ENCODE assay signal across 8 mouse cellular contexts in genomic region chr7:18840386-18841173, GRCm38 (mm10). TPM values are rescaled to one million over a fixed set of nuclear protein-coding genes. Genes with fewer than 3 reads are reported as not detected.
DNase-seq lines count a peak whose midpoint lies in the region; ATAC-seq lines count a peak whose summit lies in the region.

No protein-coding gene starts in this region.

- peaks cover 10% of the 10 kb centered on the region; the same call in 1 of the 2 replicates for H3K4me1 ChIP-seq in embryonic facial prominence, embryonic 15.5 days
- H3K4me1 ChIP-seq in heart, embryonic 14.5 days (ENCODE audit: control insufficient read depth in 2 of 2, insufficient read depth in 2 of 2, low read length in 2 of 2), result peaks cover 2 to 3% of the 10 kb centered on the region in 2 experiments; a peak in 1 of 4 replicates
- peaks cover 2% of the 10 kb centered on the region; the same call in 1 of the 2 replicates for H3K4me1 ChIP-seq in kidney, embryonic 16.5 days (ENCODE audit: insufficient read depth, low read length)
- no peaks in the 10 kb centered on the region for H3K4me1 ChIP-seq in neural tube, embryonic 12.5 days

- WGBS in embryonic facial prominence, embryonic 15.5 days, result 4% methylated on average over 14 of the region's 17 CpGs
- WGBS in heart, embryonic 14.5 days, result 4% methylated on average over 13 of the region's 17 CpGs
- 4% methylated on average over 14 of the region's 17 CpGs for WGBS in kidney, embryonic 16.5 days
- WGBS in neural tube, embryonic 12.5 days, result 5% methylated on average over 14 of the region's 17 CpGs

- no peaks in the 10 kb centered on the region for H3K9me3 ChIP-seq in embryonic facial prominence, embryonic 15.5 days (replicated peaks)
- no peaks in the 10 kb centered on the region for H3K9me3 ChIP-seq in heart, embryonic 14.5 days (ENCODE audit: control insufficient read depth, low read length)
- H3K9me3 ChIP-seq in kidney, embryonic 16.5 days (ENCODE audit: low read length), result no peaks in the 10 kb centered on the region
- no peaks in the 10 kb centered on the region for H3K9me3 ChIP-seq in neural tube, embryonic 12.5 days

- peak overlapping the region; percentile 40 for H3K9ac ChIP-seq in embryonic facial prominence, embryonic 15.5 days
- peak overlapping the region; percentile 61 for H3K9ac ChIP-seq in heart, embryonic 14.5 days (ENCODE audit: low read length)
- H3K9ac ChIP-seq in kidney, embryonic 16.5 days (replicated peaks; ENCODE audit: low read length), result peak overlapping the region; percentile 68
- H3K9ac ChIP-seq in neural tube, embryonic 12.5 days, result peak overlapping the region; percentile 8

- H3K27me3 ChIP-seq in embryonic facial prominence, embryonic 15.5 days, result no peaks in the 10 kb centered on the region
- H3K27me3 ChIP-seq in heart, embryonic 14.5 days (ENCODE audit: control insufficient read depth, insufficient read depth, low read length), result no peaks in the 10 kb centered on the region
- H3K27me3 ChIP-seq in kidney, embryonic 16.5 days (ENCODE audit: insufficient read depth, low read length), result no peaks in the 10 kb centered on the region
- no peaks in the 10 kb centered on the region for H3K27me3 ChIP-seq in neural tube, embryonic 12.5 days (replicated peaks)

- peak overlapping the region; percentile 43 for H3K4me3 ChIP-seq in embryonic facial prominence, embryonic 15.5 days (replicated peaks)
- peak overlapping the region; percentile 32 to 43 for H3K4me3 ChIP-seq in heart, embryonic 14.5 days (ENCODE audit: control insufficient read depth in 1 of 2, insufficient read depth in 1 of 2, low read depth in 1 of 2, low read length in 2 of 2)
- H3K4me3 ChIP-seq in kidney, embryonic 16.5 days (ENCODE audit: low read length), result peak overlapping the region; percentile 39
- H3K4me3 ChIP-seq in neural tube, embryonic 12.5 days, result peak overlapping the region; percentile 25

- peak; percentile 91 for ATAC-seq in CD4-positive, CD25-positive, alpha-beta regulatory T cell, adult 4 months
- ATAC-seq in embryonic facial prominence, embryonic 15.5 days (ENCODE audit: insufficient number of reproducible peaks, low FRiP score, low TSS enrichment, low read depth), result peak; percentile 85
- peak; percentile 54; the same call in 1 of the 2 replicates for ATAC-seq in heart, embryonic 14.5 days (ENCODE audit: insufficient number of reproducible peaks, insufficient read depth, low FRiP score, low read depth)
- peak; percentile 94 for ATAC-seq in kidney, embryonic 16.5 days (ENCODE audit: low FRiP score, low TSS enrichment)
- peak; percentile 61 for ATAC-seq in neural tube, embryonic 12.5 days (ENCODE audit: low FRiP score, low read depth)

- peak overlapping the region; percentile 61 for H3K4me2 ChIP-seq in embryonic facial prominence, embryonic 15.5 days (replicated peaks)
- H3K4me2 ChIP-seq in heart, embryonic 14.5 days (ENCODE audit: low read length), result peak overlapping the region; percentile 55
- H3K4me2 ChIP-seq in kidney, embryonic 16.5 days (replicated peaks; ENCODE audit: low read depth, low read length), result peak overlapping the region; percentile 54
- peak overlapping the region; percentile 62 for H3K4me2 ChIP-seq in neural tube, embryonic 12.5 days (replicated peaks)

- no peaks in the 10 kb centered on the region for H3K36me3 ChIP-seq in embryonic facial prominence, embryonic 15.5 days
- no peaks in the 10 kb centered on the region for H3K36me3 ChIP-seq in heart, embryonic 14.5 days (ENCODE audit: control insufficient read depth, insufficient read depth, low read length)
- H3K36me3 ChIP-seq in kidney, embryonic 16.5 days (ENCODE audit: insufficient read depth, low read length), result no peaks in the 10 kb centered on the region
- no peaks in the 10 kb centered on the region for H3K36me3 ChIP-seq in neural tube, embryonic 12.5 days

- peak; percentile 18 for DNase-seq in adrenal gland, postnatal 25 days
- peak; percentile 81 to 86 for DNase-seq in lung, adult 18-20 months
- DNase-seq in thymus, postnatal 36 days, result peak; percentile 9 to 28

- peak overlapping the region; percentile 92 for H3K27ac ChIP-seq in embryonic facial prominence, embryonic 15.5 days (replicated peaks)
- H3K27ac ChIP-seq in heart, embryonic 14.5 days (replicated peaks in 1 of 2; ENCODE audit: control insufficient read depth in 1 of 2, insufficient read depth in 1 of 2, low read depth in 2 of 2, low read length in 2 of 2), result peak overlapping the region; percentile 43 to 55; a peak in 3 of 4 replicates
- peak overlapping the region; percentile 95 for H3K27ac ChIP-seq in kidney, embryonic 16.5 days (ENCODE audit: low read length)
- H3K27ac ChIP-seq in neural tube, embryonic 12.5 days, result no peak overlapping the region

RNA-seq across cellular contexts. Expression of gene Mill2, which starts 0.8 kb away (rescaled TPM):
- polyA plus RNA-seq in CD4-positive, CD25-positive, alpha-beta regulatory T cell, adult 4 months (2017; shearing (Covaris generic)), result under 1 TPM in 1 of 2 experiments, not detected in 1; 0.22 TPM
- 5.3 and 7.8 TPM in 2 replicates for total RNA-seq in adrenal gland, postnatal 25 days (2021)
- polyA plus RNA-seq in embryonic facial prominence, embryonic 15.5 days (2015; fragmentation: Nextera tagmentation; extraction: Ambion mirVana), result 1.0 and 1.1 TPM in 2 replicates
- 0.16 and 0.46 TPM in 2 replicates for polyA plus RNA-seq in heart, embryonic 14.5 days (2014; fragmentation: Nextera tagmentation; extraction: Ambion mirVana)
- polyA plus RNA-seq in kidney, embryonic 16.5 days (2015; fragmentation: Nextera tagmentation; extraction: Ambion mirVana), result 1.4 and 1.6 TPM in 2 replicates
- polyA plus RNA-seq in neural tube, embryonic 12.5 days (2016; fragmentation: Nextera tagmentation; extraction: Ambion mirVana), result 0.10 and 0.34 TPM in 2 replicates

RNA-seq across cellular contexts. Expression of gene Psg17, which starts 19.2 kb away (rescaled TPM):
- polyA plus RNA-seq in CD4-positive, CD25-positive, alpha-beta regulatory T cell, adult 4 months (2017; shearing (Covaris generic)), result not detected
- total RNA-seq in adrenal gland, postnatal 25 days (2021), result not detected in 2 replicates
- polyA plus RNA-seq in embryonic facial prominence, embryonic 15.5 days (2015; fragmentation: Nextera tagmentation; extraction: Ambion mirVana), result not detected in 2 replicates
- not detected in 2 replicates for polyA plus RNA-seq in heart, embryonic 14.5 days (2014; fragmentation: Nextera tagmentation; extraction: Ambion mirVana)
- polyA plus RNA-seq in kidney, embryonic 16.5 days (2015; fragmentation: Nextera tagmentation; extraction: Ambion mirVana), result not detected in 2 replicates
- polyA plus RNA-seq in neural tube, embryonic 12.5 days (2016; fragmentation: Nextera tagmentation; extraction: Ambion mirVana), result not detected in 2 replicates

RNA-seq across cellular contexts. Expression of gene Pglyrp1, which starts 30.6 kb away (rescaled TPM):
- polyA plus RNA-seq in CD4-positive, CD25-positive, alpha-beta regulatory T cell, adult 4 months (2017; shearing (Covaris generic)), result 100 to 1,000 TPM; 246 to 259 TPM
- total RNA-seq in adrenal gland, postnatal 25 days (2021), result 1.9 and 2.0 TPM in 2 replicates
- polyA plus RNA-seq in embryonic facial prominence, embryonic 15.5 days (2015; fragmentation: Nextera tagmentation; extraction: Ambion mirVana), result 9.7 and 16.3 TPM in 2 replicates
- 0.93 and 1.8 TPM in 2 replicates for polyA plus RNA-seq in heart, embryonic 14.5 days (2014; fragmentation: Nextera tagmentation; extraction: Ambion mirVana)
- 1.8 TPM in 2 replicates for polyA plus RNA-seq in kidney, embryonic 16.5 days (2015; fragmentation: Nextera tagmentation; extraction: Ambion mirVana)
- polyA plus RNA-seq in neural tube, embryonic 12.5 days (2016; fragmentation: Nextera tagmentation; extraction: Ambion mirVana), result 3.9 and 4.7 TPM in 2 replicates

RNA-seq across cellular contexts. Expression of gene Psg19, which starts 42.3 kb away (rescaled TPM):
- not detected for polyA plus RNA-seq in CD4-positive, CD25-positive, alpha-beta regulatory T cell, adult 4 months (2017; shearing (Covaris generic))
- total RNA-seq in adrenal gland, postnatal 25 days (2021), result not detected in 2 replicates
- polyA plus RNA-seq in embryonic facial prominence, embryonic 15.5 days (2015; fragmentation: Nextera tagmentation; extraction: Ambion mirVana), result not detected in 2 replicates
- not detected in 2 replicates for polyA plus RNA-seq in heart, embryonic 14.5 days (2014; fragmentation: Nextera tagmentation; extraction: Ambion mirVana)
- polyA plus RNA-seq in kidney, embryonic 16.5 days (2015; fragmentation: Nextera tagmentation; extraction: Ambion mirVana), result not detected in 2 replicates
- not detected in 2 replicates for polyA plus RNA-seq in neural tube, embryonic 12.5 days (2016; fragmentation: Nextera tagmentation; extraction: Ambion mirVana)

Comparison
In these comparisons a context has a peak if more than half of its experiments do, and no peak if none do; other contexts are left out.
1. DNase-seq: peak in every context shown above with its lines; median percentile 84 in lung, adult 18-20 months; 18 in thymus, postnatal 36 days; 18 in adrenal gland, postnatal 25 days.
2. H3K9ac ChIP-seq: peak in every context shown above with its lines; median percentile 68 in kidney, embryonic 16.5 days; 61 in heart, embryonic 14.5 days; 40 in embryonic facial prominence, embryonic 15.5 days; 8 in neural tube, embryonic 12.5 days.
3. RNA of gene Pglyrp1, which starts 30.6 kb away (polyA plus RNA-seq): 246 to 259 TPM in CD4-positive, CD25-positive, alpha-beta regulatory T cell, adult 4 months; 9.7 to 16.3 TPM in embryonic facial prominence, embryonic 15.5 days, 3.9 to 4.7 TPM in neural tube, embryonic 12.5 days, 0.93 to 1.8 TPM in heart, embryonic 14.5 days and 1.8 TPM in kidney, embryonic 16.5 days; every median in the first group is over 10 times any median in the second.
4. Peak in every context shown above with its lines, with median percentiles within 50 percentile points of each other: ATAC-seq, H3K4me2 ChIP-seq and H3K4me3 ChIP-seq.